Mouse (Mus musculus): ENCODE measurements around the gene Gm7694.

The Gm7694 gene

DNA sequence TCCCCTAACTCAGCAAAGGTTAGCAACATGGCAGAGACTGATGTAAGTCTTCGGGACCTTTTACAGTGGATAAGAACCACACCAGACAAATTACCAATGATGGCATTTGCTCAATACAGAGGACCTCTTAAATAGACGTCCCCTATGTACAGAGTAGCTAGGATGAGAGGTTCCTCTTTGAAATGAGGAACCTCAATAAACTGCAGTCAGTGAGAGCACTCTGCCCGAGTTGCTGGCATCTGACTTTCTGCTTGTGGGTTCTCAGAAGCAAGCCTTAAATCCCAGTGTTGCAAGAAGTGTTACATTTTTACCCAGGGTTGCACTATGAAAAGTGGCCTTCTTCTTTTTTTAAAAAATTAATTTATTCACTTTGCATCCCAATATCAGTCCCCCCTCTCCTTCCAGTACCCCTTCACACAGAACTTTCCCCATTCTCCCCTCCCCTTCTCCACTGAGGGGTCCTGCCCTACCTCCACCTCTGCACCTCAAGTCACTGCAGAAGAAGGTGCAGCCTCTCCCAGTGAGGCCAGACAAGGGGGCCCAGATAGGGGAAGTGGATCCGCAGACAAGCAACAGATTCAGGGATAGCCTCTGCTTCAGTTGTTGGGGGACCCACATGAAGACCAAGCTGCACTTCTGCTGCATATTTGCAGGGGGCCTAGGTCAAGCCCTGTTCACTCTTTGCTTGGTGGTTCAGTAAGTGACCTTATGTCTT lies 23.6 kb downstream of the Gm7694 start:
- DNase-seq (ENCODE audit: low spot score in 2 of 2) = no peak

DNA sequence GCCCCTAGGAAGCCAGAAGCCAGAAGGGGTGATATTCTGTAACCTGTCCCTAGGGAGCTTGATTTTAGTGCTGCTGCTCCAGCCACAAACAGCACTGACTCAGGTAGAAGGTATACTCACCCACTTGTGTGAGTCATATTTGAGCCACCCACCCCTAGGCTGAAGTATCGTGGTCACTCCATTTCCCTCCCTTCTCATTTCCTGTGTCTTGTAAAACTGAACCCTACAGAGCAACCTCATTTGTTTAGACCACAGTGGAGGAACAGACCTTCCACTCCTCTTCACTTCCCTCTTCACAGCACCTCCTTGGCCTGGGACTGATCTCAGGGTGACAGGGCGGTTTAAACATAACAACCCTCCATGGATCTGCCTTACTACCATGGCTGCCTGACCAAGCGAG lies 29.1 kb downstream of the Gm7694 start, which contains the start of gene Sh2d1b1:
Gene Sh2d1b1, plus strand, starts transcription at position 305 of the 400 bp plus-strand sequence.
- DNase-seq (ENCODE audit: low spot score in 2 of 2) = no peak

DNA sequence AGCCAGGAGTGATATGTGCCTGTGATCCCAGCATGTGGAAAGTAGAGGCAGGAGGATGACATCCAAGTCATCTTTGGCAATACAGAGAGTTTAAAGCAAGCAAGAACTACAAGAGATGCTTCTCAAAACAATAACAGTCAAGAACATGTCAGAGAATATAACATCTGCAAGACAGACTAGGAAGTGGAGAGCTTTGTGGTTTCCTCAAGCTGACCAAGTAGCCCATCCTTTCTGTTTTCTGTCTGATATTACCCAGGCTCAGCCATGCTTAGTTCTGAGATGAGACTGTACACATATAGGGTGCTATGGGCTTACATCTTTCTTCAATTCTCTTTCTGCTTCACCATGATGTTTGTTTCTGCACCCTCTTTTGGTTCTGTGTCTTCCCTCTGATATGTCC lies 32.9 kb downstream of the Gm7694 start:
- DNase-seq (ENCODE audit: low spot score in 2 of 2) = no peak

DNA sequence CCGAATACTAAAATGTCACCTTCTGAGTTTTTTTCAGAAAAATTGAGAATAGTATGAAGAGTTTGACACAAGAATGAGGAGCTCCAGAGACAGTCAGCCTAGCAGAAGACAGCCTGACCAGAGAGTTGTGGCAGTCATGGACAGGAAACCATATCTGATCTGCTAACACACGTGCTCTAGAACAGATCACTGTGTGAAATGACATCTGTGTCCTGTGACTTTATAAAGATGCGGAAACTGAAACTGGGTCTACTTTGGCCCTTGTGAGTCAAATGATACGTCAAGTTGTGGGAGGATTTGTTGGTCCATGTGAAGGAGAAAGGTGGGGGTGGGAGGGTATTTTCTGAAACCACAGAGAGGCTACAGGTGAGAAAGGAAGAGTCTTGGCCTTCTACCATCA lies 35.4 kb downstream of the Gm7694 start:
- DNase-seq (ENCODE audit: low spot score in 2 of 2) = no peak

DNA sequence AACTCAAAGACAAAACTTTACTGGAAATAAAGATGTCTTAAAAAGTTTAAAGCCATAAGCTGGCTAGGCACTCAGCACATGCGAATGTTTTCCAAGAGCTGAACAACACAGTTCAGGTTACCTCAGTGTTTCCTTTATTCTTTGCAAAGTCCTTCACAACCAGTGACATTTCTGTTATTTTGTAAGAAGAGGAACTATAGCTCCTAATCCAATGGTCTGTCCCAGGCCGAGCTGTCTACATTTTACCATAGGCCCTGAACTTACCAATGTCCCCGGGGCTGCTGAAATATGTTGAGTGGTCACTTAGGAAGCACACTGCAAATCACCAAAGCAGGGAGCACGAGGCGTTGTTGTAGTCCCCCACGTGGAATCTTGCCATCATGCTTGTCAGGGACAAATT lies 35.9 kb downstream of the Gm7694 start:
- DNase-seq (ENCODE audit: low spot score in 2 of 2) = no peak

DNA sequence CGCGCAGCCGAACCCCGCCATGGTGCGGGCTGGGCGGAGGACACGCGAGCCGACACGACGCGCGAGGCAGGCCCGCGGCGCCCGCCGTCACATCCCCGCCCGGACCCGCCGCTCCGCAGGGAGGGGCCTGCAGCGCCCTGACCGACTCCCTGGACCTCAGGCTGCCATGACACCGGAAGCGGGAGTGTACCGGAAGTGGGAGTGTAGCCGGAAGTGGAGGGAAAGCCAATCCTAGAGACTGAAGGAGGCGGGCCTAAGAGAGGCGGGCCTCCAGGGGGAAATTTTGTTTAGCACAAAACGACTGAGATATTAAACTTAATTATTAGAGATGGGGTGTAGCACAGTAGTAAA lies 50.6 kb downstream of the Gm7694 start:
- peak; percentile 87 for DNase-seq (ENCODE audit: low spot score in 2 of 2)

DNA sequence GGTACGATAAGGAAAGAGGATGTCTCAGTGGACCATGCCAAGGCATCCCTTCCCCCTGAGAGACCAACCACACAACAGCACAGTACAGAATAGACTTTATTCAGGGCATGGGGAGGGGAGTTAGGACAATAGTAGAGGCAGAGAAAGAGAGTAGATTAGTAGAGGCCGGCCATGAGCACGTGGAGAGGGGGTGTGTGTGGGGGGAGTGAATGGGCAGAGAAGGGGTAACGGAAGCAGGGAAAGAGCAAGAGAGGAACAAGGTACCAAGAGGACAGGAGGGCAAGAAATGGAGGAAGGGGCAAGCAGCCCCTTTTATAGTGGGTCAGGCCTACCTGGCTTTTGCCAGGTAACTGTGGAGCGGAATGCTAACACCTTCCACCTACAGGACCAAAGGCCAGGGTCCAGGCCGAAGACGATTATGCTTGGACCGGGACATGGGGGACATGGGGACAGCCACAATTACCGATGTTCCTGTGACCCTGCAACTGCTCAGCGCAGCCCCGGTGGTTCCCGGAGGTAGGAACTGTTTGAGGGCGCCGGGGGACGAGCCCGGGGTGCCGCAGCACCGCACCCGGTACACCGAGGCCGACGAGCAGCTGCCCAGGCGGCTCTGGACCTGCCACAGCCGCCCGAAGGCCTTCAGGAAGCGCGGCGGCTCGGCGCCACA lies 51.1 kb downstream of the Gm7694 start:
- no peak for DNase-seq (ENCODE audit: low spot score in 2 of 2)
